Mouse (Mus musculus): ENCODE data around the gene Col6a6. TPM values are rescaled to one million over a fixed set of nuclear protein-coding genes. Genes with fewer than 3 reads are reported as not detected.

Col6a6 gene
- total and polyA plus RNA-seq, 3 experiments = not detected

DNA sequence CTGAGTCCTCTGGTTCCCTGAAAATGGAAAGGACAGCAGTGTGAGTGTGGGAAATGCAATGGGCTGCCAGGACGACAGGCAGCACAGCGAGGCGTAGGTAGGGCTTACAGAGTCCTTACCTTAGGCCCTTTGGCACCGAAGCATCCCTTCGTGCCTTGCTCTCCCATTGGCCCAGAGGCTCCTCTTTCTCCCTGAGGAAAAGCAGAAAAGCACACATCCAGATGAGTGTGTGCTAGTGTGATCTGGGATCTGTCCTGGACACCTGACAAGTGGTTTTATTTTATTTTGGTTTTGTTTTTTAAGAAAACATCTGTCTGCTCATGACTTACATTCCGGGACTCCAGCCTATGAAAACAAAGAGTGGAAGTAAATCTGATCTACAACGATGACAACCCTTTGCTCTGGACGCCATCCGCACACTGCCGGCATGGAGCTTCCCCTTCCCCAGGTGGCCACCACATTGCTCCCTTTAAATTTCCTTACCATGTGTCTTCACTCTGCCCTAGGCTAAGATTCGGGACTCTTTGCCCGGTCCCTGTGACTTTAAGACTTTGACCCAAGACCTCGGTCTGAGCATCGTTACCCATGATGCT lies 69.7 kb downstream of the Col6a6 start:
- H3K36me3 ChIP-seq (ENCODE audit: control insufficient read depth in 1 of 2, insufficient read depth in 2 of 2, low read length in 2 of 2) = no peaks in the 10 kb centered on the region
- TF ChIP-seq EP300 (IDR thresholded peaks at IDR 0.05; ENCODE audit: low read depth in 1 of 2, low read length in 2 of 2) (no peak), CHD2 (IDR thresholded peaks at IDR 0.05; ENCODE audit: low read length) (no peak), ETS1 (IDR thresholded peaks at IDR 0.05; ENCODE audit: low read depth, low read length) (no peak), KAT2A (conservative IDR thresholded peaks at IDR 0.05; ENCODE audit: low read depth, low read length) (no peak), CTCF (IDR thresholded peaks at IDR 0.05 in 2 of 3, conservative IDR thresholded peaks at IDR 0.05 in 1 of 3; ENCODE audit: control insufficient read depth in 1 of 3, insufficient read depth in 1 of 3, low read depth in 2 of 3, low read length in 3 of 3, poor library complexity in 1 of 3, severe bottlenecking in 1 of 3) (no peak), MYB (IDR thresholded peaks at IDR 0.05; ENCODE audit: low read depth, low read length) (no peak), ZMIZ1 (IDR thresholded peaks at IDR 0.05; ENCODE audit: low read depth, low read length) (no peak), GATA1 (IDR thresholded peaks at IDR 0.05; ENCODE audit: low read depth, low read length) (no peak), MAFK (IDR thresholded peaks at IDR 0.05; ENCODE audit: borderline replicate concordance, low read depth, low read length) (no peak), MAZ (IDR thresholded peaks at IDR 0.05; ENCODE audit: low read depth, low read length) (no peak), UBTF (IDR thresholded peaks at IDR 0.05; ENCODE audit: borderline replicate concordance, insufficient read depth, low read depth, low read length) (no peak), CHD1 (IDR thresholded peaks at IDR 0.05; ENCODE audit: low read depth, low read length) (no peak), USF1 (IDR thresholded peaks at IDR 0.05; ENCODE audit: low read depth, low read length) (no peak), GABPA (IDR thresholded peaks at IDR 0.05; ENCODE audit: low read depth, low read length) (no peak), SIN3A (IDR thresholded peaks at IDR 0.05; ENCODE audit: low read length) (no peak), ZNF384 (IDR thresholded peaks at IDR 0.05; ENCODE audit: low read depth, low read length) (no peak), ZKSCAN1 (IDR thresholded peaks at IDR 0.05; ENCODE audit: low read depth, low read length) (no peak), NELFE (IDR thresholded peaks at IDR 0.05; ENCODE audit: low read depth, low read length) (no peak), SMC3 (IDR thresholded peaks at IDR 0.05; ENCODE audit: low read depth, low read length) (no peak), ZC3H11A (IDR thresholded peaks at IDR 0.05; ENCODE audit: low read depth, low read length) (no peak)
- no peaks in the 10 kb centered on the region for H3K9me3 ChIP-seq (replicated peaks; ENCODE audit: insufficient read depth, low read length)
- H3K27ac ChIP-seq (ENCODE audit: control insufficient read depth, low read depth, low read length) = no peak overlapping the region
- H3K9ac ChIP-seq (ENCODE audit: control insufficient read depth, low read depth, low read length, poor library complexity, severe bottlenecking) = no peak overlapping the region
- no peaks in the 10 kb centered on the region for H3K79me2 ChIP-seq (ENCODE audit: control insufficient read depth, insufficient read depth, low read length, poor library complexity)
- no peaks in the 10 kb centered on the region for H3K4me1 ChIP-seq (ENCODE audit: control insufficient read depth in 1 of 2, insufficient read depth in 2 of 2, low read length in 2 of 2)
- no peaks in the 10 kb centered on the region for H3K27me3 ChIP-seq (ENCODE audit: control insufficient read depth in 1 of 2, insufficient read depth in 2 of 2, low read length in 2 of 2)
- H3K4me3 ChIP-seq (ENCODE audit: control insufficient read depth in 1 of 2, insufficient read depth in 1 of 2, low read depth in 2 of 2, low read length in 2 of 2) = no peak overlapping the region
- no peak for DNase-seq (ENCODE audit: low read depth, low spot score)

DNA sequence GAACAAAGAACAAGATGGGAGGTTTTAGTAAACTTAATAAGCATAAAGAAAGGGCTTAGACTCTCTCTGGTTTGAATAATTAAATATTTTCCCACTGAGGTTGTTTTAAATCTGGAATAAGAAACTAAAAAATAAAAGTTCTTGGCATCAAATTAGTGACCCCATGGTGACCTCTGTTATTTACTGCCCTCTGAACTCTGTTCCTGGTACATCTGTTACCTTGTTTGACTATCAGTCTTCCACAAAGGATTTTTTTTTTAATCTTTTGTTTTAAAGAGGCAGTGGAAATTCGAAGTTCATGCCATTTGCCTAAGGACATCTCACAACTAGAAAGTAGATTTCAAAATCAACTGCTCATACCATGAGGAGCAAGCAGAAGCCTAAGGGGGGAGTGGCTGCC lies 73.7 kb downstream of the Col6a6 start:
- Histone ChIP-seq H3K4me3 (ENCODE audit: control insufficient read depth in 1 of 2, insufficient read depth in 1 of 2, low read depth in 2 of 2, low read length in 2 of 2) (no peak overlapping the region), H3K9ac (ENCODE audit: control insufficient read depth, low read depth, low read length, poor library complexity, severe bottlenecking) (no peak overlapping the region), H3K9me3 (replicated peaks; ENCODE audit: insufficient read depth, low read length) (no peaks in the 10 kb centered on the region), H3K27me3 (ENCODE audit: control insufficient read depth in 1 of 2, insufficient read depth in 2 of 2, low read length in 2 of 2) (no peaks in the 10 kb centered on the region), H3K4me1 (ENCODE audit: control insufficient read depth in 1 of 2, insufficient read depth in 2 of 2, low read length in 2 of 2) (no peaks in the 10 kb centered on the region), H3K27ac (ENCODE audit: control insufficient read depth, low read depth, low read length) (no peak overlapping the region), H3K36me3 (ENCODE audit: control insufficient read depth in 1 of 2, insufficient read depth in 2 of 2, low read length in 2 of 2) (no peaks in the 10 kb centered on the region), H3K79me2 (ENCODE audit: control insufficient read depth, insufficient read depth, low read length, poor library complexity) (no peaks in the 10 kb centered on the region)
- no peak for DNase-seq (ENCODE audit: low read depth, low spot score)
- TF ChIP-seq ZKSCAN1 (IDR thresholded peaks at IDR 0.05; ENCODE audit: low read depth, low read length) (no peak), EP300 (IDR thresholded peaks at IDR 0.05; ENCODE audit: low read depth in 1 of 2, low read length in 2 of 2) (no peak), MYB (IDR thresholded peaks at IDR 0.05; ENCODE audit: low read depth, low read length) (no peak), ELF1 (IDR thresholded peaks at IDR 0.05; ENCODE audit: low read depth, low read length) (no peak), RCOR1 (IDR thresholded peaks at IDR 0.05; ENCODE audit: low read depth, low read length) (no peak), KAT2A (conservative IDR thresholded peaks at IDR 0.05; ENCODE audit: low read depth, low read length) (no peak), MAX (IDR thresholded peaks at IDR 0.05; ENCODE audit: low read length) (no peak), TAL1 (IDR thresholded peaks at IDR 0.05; ENCODE audit: low read length) (no peak)
